Mouse (Mus musculus): ENCODE results near the gene Gm43552.
A peak's percentile ranks its signal among the peaks of the same experiment; 100 is the strongest.
"Not testable (repeated sequence)": the region's sequence is repeated elsewhere in the genome, so short reads cannot be mapped to it uniquely, and the experiment has no call there.

Gm43552 gene

GRCm38 (mm10) chr5:65491767-65492715 is 592 bp downstream of the Gm43552 start:
- peak; percentile 89 for DNase-seq (ENCODE audit: low read depth, low spot score)

DNA sequence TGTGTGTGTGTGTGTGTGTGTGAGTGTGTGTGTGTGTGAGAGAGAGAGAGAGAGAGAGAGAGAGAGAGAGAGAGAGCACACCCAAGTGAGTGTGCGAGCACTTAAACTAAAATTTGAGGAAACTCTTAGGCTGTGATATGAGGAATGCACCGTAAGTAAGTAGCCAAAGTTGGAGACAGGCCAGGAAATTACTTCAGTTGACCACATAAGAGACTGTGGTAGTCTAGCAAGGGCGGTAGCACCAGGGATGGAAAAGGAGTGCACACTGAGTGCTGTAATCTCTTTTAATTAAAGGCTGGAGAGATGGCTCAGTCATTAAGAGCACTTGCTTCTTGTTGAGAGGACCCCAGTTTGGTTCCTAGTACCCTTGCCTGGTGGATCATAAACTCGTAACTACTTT is 2.8 kb downstream of the Gm43552 start:
- peak; percentile 44 for DNase-seq (ENCODE audit: low read depth, low spot score)

DNA sequence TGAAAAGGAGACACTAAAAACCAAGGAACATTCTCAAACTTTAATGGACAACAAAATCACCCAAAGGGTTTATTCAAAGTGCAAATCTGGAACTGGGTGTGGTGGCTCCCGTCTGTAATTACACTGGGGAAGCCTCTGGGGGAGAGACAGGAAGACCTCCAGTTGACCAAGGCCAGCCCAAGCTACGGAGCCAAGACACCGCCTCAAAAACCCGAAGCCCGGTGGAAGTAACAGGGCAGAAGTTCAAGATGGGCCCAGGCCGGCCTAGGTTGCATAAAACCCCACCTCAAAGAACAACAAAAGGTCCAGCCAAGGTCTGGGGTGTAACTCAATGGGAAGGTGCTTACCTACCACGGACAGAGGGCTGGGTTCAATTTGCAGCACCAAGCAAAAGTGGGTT is 3.9 kb downstream of the Gm43552 start:
- no peak for DNase-seq (ENCODE audit: low read depth, low spot score)

- no peak for DNase-seq (ENCODE audit: low read depth, low spot score)
These were observed 5.3 kb downstream of the Gm43552 start for GRCm38 (mm10) chr5:65487381-65487780.

DNA sequence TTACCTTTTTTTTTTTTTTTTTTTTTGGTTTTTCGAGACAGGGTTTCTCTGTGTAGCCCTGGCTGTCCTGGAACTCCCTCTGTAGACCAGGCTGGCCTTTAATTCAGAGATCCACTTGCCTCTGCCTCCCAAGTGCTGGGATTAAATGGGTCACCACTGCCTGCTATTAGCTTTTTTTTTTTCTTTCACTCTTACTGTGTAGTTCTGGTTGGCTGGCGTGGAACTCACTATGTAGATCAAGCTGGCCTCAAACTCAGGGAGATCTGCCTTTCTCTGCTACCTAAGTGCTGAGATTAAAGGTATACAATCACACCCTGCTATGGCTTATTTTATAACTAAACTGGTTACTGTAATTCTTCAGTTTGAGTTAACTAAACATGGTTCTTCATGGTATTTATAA is 6.1 kb downstream of the Gm43552 start:
- DNase-seq (ENCODE audit: low read depth, low spot score), result no peak

DNA sequence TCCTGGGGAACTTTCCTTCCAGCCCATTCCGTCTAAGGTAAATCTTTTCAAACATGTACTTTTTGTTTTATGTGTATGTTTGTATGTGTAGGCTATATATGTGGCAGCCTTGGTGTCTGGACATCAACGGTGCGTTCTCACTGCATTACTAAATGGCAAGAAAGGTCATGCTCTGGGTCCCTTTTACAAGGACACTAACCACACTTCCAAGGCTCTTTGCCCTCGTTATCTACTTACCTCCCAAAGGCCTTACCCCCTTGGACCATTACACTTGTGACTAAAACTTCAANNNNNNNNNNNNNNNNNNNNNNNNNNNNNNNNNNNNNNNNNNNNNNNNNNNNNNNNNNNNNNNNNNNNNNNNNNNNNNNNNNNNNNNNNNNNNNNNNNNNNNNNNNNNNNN is 9.6 kb downstream of the Gm43552 start:
- no peak for DNase-seq (ENCODE audit: low read depth, low spot score)

GRCm38 (mm10) chr5:65480511-65480910 is 12.1 kb downstream of the Gm43552 start:
- no peak for DNase-seq (ENCODE audit: low read depth, low spot score)

GRCm38 (mm10) chr5:65479681-65480445 is 12.8 kb downstream of the Gm43552 start:
- no peak for DNase-seq (ENCODE audit: low read depth, low spot score)

DNA sequence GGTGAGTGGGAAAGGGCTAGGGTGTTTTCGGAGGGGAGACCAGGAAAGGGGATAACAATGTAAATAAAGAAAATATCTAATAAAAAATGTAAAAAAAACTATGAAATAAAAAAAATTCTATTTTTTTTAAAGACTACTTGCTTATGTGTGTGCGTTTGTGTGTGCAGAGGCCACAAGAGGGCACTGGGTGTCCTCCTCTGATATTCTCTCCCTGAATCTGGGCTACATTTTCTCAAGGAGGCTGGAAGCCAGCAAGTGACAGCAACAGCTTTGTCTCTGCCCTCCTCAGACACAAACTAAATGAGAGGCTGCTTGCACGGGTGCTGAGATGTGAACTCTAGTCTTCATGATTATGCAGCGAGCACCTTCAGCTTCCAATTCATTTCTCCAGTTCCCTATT is 14.4 kb downstream of the Gm43552 start:
- peak; percentile 36 for DNase-seq (ENCODE audit: low read depth, low spot score)

- DNase-seq (ENCODE audit: low read depth, low spot score), result not testable (repeated sequence)
These were observed 15.9 kb downstream of the Gm43552 start for GRCm38 (mm10) chr5:65476739-65477138.

- DNase-seq (ENCODE audit: low read depth, low spot score), result peak; percentile 32
These were observed 16.8 kb downstream of the Gm43552 start for GRCm38 (mm10) chr5:65475806-65476205.

- DNase-seq (ENCODE audit: low read depth, low spot score), result no peak
These were observed 22.9 kb downstream of the Gm43552 start for GRCm38 (mm10) chr5:65469766-65470165.

- no peak for DNase-seq (ENCODE audit: low read depth, low spot score)
These were observed 25.7 kb downstream of the Gm43552 start for GRCm38 (mm10) chr5:65466911-65467310.

GRCm38 (mm10) chr5:65460361-65460760 is 32.3 kb downstream of the Gm43552 start:
- DNase-seq (ENCODE audit: low read depth, low spot score), result no peak

GRCm38 (mm10) chr5:65459454-65459853 is 33.2 kb downstream of the Gm43552 start:
- no peak for DNase-seq (ENCODE audit: low read depth, low spot score)

GRCm38 (mm10) chr5:65457846-65458245 is 34.8 kb downstream of the Gm43552 start:
- no peak for DNase-seq (ENCODE audit: low read depth, low spot score)

DNA sequence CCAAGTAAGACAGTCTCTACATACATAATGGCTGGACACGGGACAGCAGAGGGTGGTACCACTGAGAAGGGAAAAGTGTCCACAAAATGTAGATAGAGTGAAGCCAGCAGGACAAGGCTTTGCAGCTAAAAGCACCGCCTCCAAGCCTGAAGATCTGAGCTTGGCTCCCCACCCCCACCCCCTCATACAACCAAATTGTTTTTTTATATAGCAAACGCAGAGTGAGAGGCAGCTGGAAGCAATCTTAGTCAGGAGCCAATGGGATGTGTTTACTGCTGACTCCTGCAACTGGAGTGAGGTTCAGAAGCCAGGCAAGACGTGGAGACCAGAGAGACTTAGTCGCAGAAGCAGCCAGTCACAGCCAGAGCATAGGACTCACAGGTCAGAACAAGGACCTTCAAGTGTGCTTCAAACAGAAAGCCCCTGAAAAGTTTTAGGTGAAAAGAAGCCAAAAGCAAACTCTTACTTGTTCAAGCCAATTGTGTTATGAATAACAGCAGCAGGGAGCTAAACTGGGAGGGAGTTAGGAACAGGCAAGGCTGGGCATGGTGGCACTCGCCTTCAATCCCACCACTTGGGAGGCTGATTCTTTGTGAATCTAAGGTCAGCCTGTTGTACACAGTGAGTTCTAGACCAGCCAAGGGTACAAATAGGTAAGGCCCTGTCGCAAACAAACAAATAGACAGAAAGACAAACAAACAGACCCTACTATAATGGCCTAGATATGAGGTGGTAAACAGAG is 35.4 kb downstream of the Gm43552 start:
- DNase-seq (ENCODE audit: low read depth, low spot score), result no peak

- DNase-seq (ENCODE audit: low read depth, low spot score), result no peak
These were observed 37.9 kb downstream of the Gm43552 start for GRCm38 (mm10) chr5:65454771-65455170.

DNA sequence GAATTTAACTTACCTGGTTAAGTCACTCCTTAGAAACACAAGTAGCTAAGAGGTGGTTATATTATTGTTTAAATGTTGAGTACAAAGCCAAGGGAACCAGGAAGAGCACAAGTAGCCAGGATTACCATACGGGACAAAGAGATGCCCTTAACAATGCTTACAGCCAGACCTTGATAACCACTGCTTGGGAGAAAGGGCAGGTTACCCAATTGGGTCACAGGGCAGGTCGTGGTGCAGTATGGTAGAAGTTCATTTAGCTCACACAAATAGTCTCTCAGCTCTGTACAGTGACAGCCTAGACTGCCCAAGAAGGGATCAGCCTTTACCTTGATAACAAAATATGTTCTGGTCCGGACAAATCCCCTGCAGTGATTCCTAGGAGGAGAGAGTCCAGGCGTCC is 43.7 kb downstream of the Gm43552 start:
- DNase-seq (ENCODE audit: low read depth, low spot score), result no peak

- DNase-seq (ENCODE audit: low read depth, low spot score), result no peak
These were observed 44.8 kb downstream of the Gm43552 start for GRCm38 (mm10) chr5:65447826-65448225.

- DNase-seq (ENCODE audit: low read depth, low spot score), result no peak
These were observed 45.9 kb downstream of the Gm43552 start for GRCm38 (mm10) chr5:65446756-65447155.

GRCm38 (mm10) chr5:65444981-65445380 is 47.7 kb downstream of the Gm43552 start:
- no peak for DNase-seq (ENCODE audit: low read depth, low spot score)
